Mouse (Mus musculus): ENCODE measurements around the gene Nme1. TPM values are rescaled to one million over a fixed set of nuclear protein-coding genes. Genes with fewer than 3 reads are reported as not detected.
"Not testable (repeated sequence)": the region's sequence is repeated elsewhere in the genome, so short reads cannot be mapped to it uniquely, and the experiment has no call there.

Gene Nme1
- polyA plus RNA-seq, 1 experiment from 2014 or later: 259 TPM

- H3K9me3 ChIP-seq (ENCODE audit: control insufficient read depth, low read length): no peaks in the 10 kb centered on the region
- DNase-seq (ENCODE audit: low spot score) (no peak), ATAC-seq (ENCODE audit: insufficient number of reproducible peaks, low FRiP score, low TSS enrichment, low read depth) (no peak)
- no peak overlapping the region for H3K9ac ChIP-seq (ENCODE audit: low read length)
- H3K36me3 ChIP-seq (ENCODE audit: control insufficient read depth, insufficient read depth, low read length): peaks cover 4% of the 10 kb centered on the region; the same call in 1 of the 2 replicates
- no peak overlapping the region for H3K4me3 ChIP-seq (ENCODE audit: low read depth, low read length)
- H3K4me1 ChIP-seq (ENCODE audit: control insufficient read depth, insufficient read depth, low read length): peaks cover 5% of the 10 kb centered on the region
- H3K27me3 ChIP-seq (ENCODE audit: control insufficient read depth, insufficient read depth, low read length): no peaks in the 10 kb centered on the region
- H3K27ac ChIP-seq (replicated peaks; ENCODE audit: low read depth, low read length): no peak overlapping the region
- H3K4me2 ChIP-seq (ENCODE audit: low read depth, severe bottlenecking): no peak overlapping the region
- WGBS: 79% methylated on average over 2 of the region's 2 CpGs
Observed at GRCm38 (mm10) chr11:93940906-93941305, 27.4 kb downstream of the Nme1 start.

GRCm38 (mm10) chr11:93929106-93929505, 39.2 kb downstream of the Nme1 start:
- no peaks in the 10 kb centered on the region for H3K4me1 ChIP-seq (ENCODE audit: control insufficient read depth, insufficient read depth, low read length)
- H3K9me3 ChIP-seq (ENCODE audit: control insufficient read depth, low read length): no peaks in the 10 kb centered on the region
- no peak overlapping the region for H3K4me3 ChIP-seq (ENCODE audit: low read depth, low read length)
- H3K9ac ChIP-seq (ENCODE audit: low read length): no peak overlapping the region
- no peak overlapping the region for H3K4me2 ChIP-seq (ENCODE audit: low read depth, severe bottlenecking)
- peaks cover 22% of the 10 kb centered on the region; the same call in 1 of the 2 replicates for H3K36me3 ChIP-seq (ENCODE audit: control insufficient read depth, insufficient read depth, low read length)
- no peak for ATAC-seq (ENCODE audit: insufficient number of reproducible peaks, low FRiP score, low TSS enrichment, low read depth)
- no peak overlapping the region for H3K27ac ChIP-seq (replicated peaks; ENCODE audit: low read depth, low read length)
- H3K27me3 ChIP-seq (ENCODE audit: control insufficient read depth, insufficient read depth, low read length): no peaks in the 10 kb centered on the region
- no peak for DNase-seq (ENCODE audit: low spot score)

- not testable (repeated sequence) for H3K36me3 ChIP-seq (ENCODE audit: control insufficient read depth, insufficient read depth, low read length); H3K9ac ChIP-seq (ENCODE audit: low read length); DNase-seq (ENCODE audit: low spot score); H3K4me1 ChIP-seq (ENCODE audit: control insufficient read depth, insufficient read depth, low read length); H3K27me3 ChIP-seq (ENCODE audit: control insufficient read depth, insufficient read depth, low read length); H3K27ac ChIP-seq (replicated peaks; ENCODE audit: low read depth, low read length); H3K9me3 ChIP-seq (ENCODE audit: control insufficient read depth, low read length); H3K4me3 ChIP-seq (ENCODE audit: low read depth, low read length); H3K4me2 ChIP-seq (ENCODE audit: low read depth, severe bottlenecking); ATAC-seq (ENCODE audit: insufficient number of reproducible peaks, low FRiP score, low TSS enrichment, low read depth)
- 96% methylated on average over 2 of the region's 2 CpGs for whole genome bisulfite sequencing
Observed at GRCm38 (mm10) chr11:93915019-93915418, 53.3 kb downstream of the Nme1 start.

- no peak for DNase-seq (ENCODE audit: low spot score)
- H3K4me3 ChIP-seq (ENCODE audit: low read depth, low read length): no peak overlapping the region
- no peak for ATAC-seq (ENCODE audit: insufficient number of reproducible peaks, low FRiP score, low TSS enrichment, low read depth)
- H3K4me2 ChIP-seq (ENCODE audit: low read depth, severe bottlenecking): no peak overlapping the region
- no peak overlapping the region for H3K9ac ChIP-seq (ENCODE audit: low read length)
- no peaks in the 10 kb centered on the region for H3K4me1 ChIP-seq (ENCODE audit: control insufficient read depth, insufficient read depth, low read length)
- H3K27me3 ChIP-seq (ENCODE audit: control insufficient read depth, insufficient read depth, low read length): no peaks in the 10 kb centered on the region
- peaks cover 10% of the 10 kb centered on the region; the same call in 1 of the 2 replicates for H3K36me3 ChIP-seq (ENCODE audit: control insufficient read depth, insufficient read depth, low read length)
- 87% methylated on average over 3 of the region's 3 CpGs for WGBS
- no peak overlapping the region for H3K27ac ChIP-seq (replicated peaks; ENCODE audit: low read depth, low read length)
- no peaks in the 10 kb centered on the region for H3K9me3 ChIP-seq (ENCODE audit: control insufficient read depth, low read length)
Observed at GRCm38 (mm10) chr11:93911603-93912002, 56.7 kb downstream of the Nme1 start.

GRCm38 (mm10) chr11:93908829-93909228, 59.5 kb downstream of the Nme1 start:
- H3K36me3 ChIP-seq (ENCODE audit: control insufficient read depth, insufficient read depth, low read length): peaks cover 12% of the 10 kb centered on the region
- no peak overlapping the region for H3K4me2 ChIP-seq (ENCODE audit: low read depth, severe bottlenecking)
- H3K27me3 ChIP-seq (ENCODE audit: control insufficient read depth, insufficient read depth, low read length): no peaks in the 10 kb centered on the region
- no peaks in the 10 kb centered on the region for H3K9me3 ChIP-seq (ENCODE audit: control insufficient read depth, low read length)
- DNase-seq (ENCODE audit: low spot score) (no peak), ATAC-seq (ENCODE audit: insufficient number of reproducible peaks, low FRiP score, low TSS enrichment, low read depth) (no peak)
- no peak overlapping the region for H3K27ac ChIP-seq (replicated peaks; ENCODE audit: low read depth, low read length)
- no peak overlapping the region for H3K9ac ChIP-seq (ENCODE audit: low read length)
- no peaks in the 10 kb centered on the region for H3K4me1 ChIP-seq (ENCODE audit: control insufficient read depth, insufficient read depth, low read length)
- no peak overlapping the region for H3K4me3 ChIP-seq (ENCODE audit: low read depth, low read length)
- WGBS: 89% methylated on average over 9 of the region's 9 CpGs

- Histone ChIP-seq H3K4me2 (ENCODE audit: low read depth, severe bottlenecking) (no peak overlapping the region), H3K36me3 (ENCODE audit: control insufficient read depth, insufficient read depth, low read length) (peaks cover 12% of the 10 kb centered on the region), H3K9ac (ENCODE audit: low read length) (no peak overlapping the region), H3K4me1 (ENCODE audit: control insufficient read depth, insufficient read depth, low read length) (no peaks in the 10 kb centered on the region), H3K4me3 (ENCODE audit: low read depth, low read length) (no peak overlapping the region), H3K9me3 (ENCODE audit: control insufficient read depth, low read length) (no peaks in the 10 kb centered on the region), H3K27ac (replicated peaks; ENCODE audit: low read depth, low read length) (no peak overlapping the region), H3K27me3 (ENCODE audit: control insufficient read depth, insufficient read depth, low read length) (no peaks in the 10 kb centered on the region)
- no peak for ATAC-seq (ENCODE audit: insufficient number of reproducible peaks, low FRiP score, low TSS enrichment, low read depth)
- DNase-seq (ENCODE audit: low spot score): no peak
- 89% methylated on average over 3 of the region's 3 CpGs for WGBS
Observed at GRCm38 (mm10) chr11:93907839-93908238, 60.5 kb downstream of the Nme1 start.

Other genes starting within 250 kb of the Nme1 start
- 45.1 and 46.4 TPM in 2 replicates for gene Utp18, start 82.8 kb downstream of the Nme1 start, polyA plus RNA-seq (2014; fragmentation: Nextera tagmentation; extraction: Ambion mirVana)
- gene Mbtd1, start 82.7 kb downstream of the Nme1 start, polyA plus RNA-seq (2014; fragmentation: Nextera tagmentation; extraction: Ambion mirVana): 30.3 and 34.5 TPM in 2 replicates
- gene Nme2, start 12.3 kb downstream of the Nme1 start, polyA plus RNA-seq (2014; fragmentation: Nextera tagmentation; extraction: Ambion mirVana): 210 and 214 TPM in 2 replicates
- 488 and 505 TPM in 2 replicates for gene Gm20390, start 228 bp downstream of the Nme1 start, polyA plus RNA-seq (2014; fragmentation: Nextera tagmentation; extraction: Ambion mirVana)
- gene Spag9, start 27.6 kb upstream of the Nme1 start, polyA plus RNA-seq (2014; fragmentation: Nextera tagmentation; extraction: Ambion mirVana): 36.2 and 37.0 TPM in 2 replicates
- 28.9 and 31.8 TPM in 2 replicates for gene Tob1, start 242.9 kb upstream of the Nme1 start, polyA plus RNA-seq (2014; fragmentation: Nextera tagmentation; extraction: Ambion mirVana)